Mouse (Mus musculus) 416B (cell line): ENCODE results near the gene Meaf6.
A peak's percentile ranks its signal among the peaks of the same experiment; 100 is the strongest.

Source experiments
- DNase-seq: peaks from one replicate; pipeline ENCODE4 v3.0.0; 2011; ENCODE audit warnings: low read depth

The Meaf6 gene

DNA sequence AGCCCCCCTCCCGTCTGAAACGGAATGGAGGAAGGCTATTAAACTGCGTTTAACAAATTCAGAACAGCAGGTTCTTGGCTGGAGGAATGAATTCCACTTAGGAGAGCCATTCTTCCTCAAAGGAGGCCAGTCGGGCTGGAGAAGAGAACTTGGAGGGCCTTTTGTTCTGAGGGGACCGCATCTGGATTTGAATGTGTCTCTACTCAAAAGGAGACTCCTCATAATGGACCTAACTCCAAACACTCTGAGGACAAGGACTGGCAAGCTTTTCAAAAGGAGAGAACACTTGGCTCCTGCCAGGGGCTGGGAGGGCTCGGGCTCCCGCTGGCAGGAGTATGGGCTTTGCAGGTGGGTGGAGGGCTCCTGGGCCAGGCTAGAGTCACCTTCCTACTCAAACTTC lies 59.7 kb downstream of the Meaf6 start:
- no peak for DNase-seq

DNA sequence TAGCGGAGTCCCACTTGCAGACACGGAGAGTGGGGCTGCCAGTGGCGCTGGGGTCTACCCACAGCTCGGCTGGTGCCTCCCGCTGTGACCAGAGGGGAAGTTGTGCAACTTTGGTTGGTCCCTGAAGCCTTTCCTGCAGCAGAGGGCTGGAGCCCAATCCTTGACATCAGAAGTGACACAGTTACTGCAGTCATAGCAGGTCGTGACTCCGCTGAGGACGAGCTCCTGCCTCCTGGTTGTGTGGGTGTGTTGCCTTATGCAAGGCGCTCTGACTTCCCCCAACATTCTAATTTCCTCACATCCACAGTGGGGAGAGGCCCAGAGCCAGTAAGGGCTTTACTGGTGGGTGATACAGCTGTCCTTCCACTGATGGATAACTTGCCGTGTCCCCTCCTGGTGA lies 60.3 kb downstream of the Meaf6 start:
- DNase-seq = peak; percentile 94

DNA sequence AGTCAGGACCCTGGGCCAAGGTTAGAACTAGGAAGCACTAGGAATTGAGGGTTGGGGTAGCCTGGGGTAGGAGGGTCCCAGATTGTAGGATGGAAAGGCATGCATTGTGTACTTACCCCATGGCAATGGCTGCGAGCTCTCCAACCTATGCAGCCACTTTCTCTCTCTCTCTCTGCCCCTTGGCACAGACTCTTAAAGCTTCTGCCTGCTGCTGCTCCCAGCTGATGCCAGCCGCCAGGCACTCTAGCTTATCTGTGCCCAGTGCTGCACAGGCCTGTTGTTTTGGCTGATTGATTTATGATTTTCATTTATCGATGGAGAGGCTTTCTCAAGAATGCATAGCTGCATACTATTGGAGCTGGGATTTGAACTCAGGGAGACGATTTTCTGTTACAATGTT lies 63.0 kb downstream of the Meaf6 start:
- DNase-seq = no peak

DNA sequence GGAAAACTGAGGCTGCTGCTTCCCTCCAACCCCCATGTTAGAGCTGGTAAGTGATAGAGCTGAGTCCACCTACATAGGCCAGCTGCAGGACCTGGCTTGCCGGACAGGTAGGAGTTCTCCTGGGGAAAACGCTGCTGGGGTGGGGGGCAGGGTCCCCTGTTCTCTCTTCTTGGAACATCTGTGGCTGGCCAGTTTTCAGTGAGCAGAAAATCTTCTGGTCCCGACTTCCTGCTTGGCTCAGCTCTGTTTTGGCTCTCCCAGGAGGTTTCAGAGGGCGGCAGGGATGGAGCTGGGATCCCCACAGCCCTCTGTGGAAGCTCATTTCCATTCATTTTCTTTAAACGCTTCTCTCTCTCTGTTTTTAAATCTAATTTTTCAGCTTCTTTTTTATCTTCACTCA lies 64.5 kb downstream of the Meaf6 start:
- no peak for DNase-seq

DNA sequence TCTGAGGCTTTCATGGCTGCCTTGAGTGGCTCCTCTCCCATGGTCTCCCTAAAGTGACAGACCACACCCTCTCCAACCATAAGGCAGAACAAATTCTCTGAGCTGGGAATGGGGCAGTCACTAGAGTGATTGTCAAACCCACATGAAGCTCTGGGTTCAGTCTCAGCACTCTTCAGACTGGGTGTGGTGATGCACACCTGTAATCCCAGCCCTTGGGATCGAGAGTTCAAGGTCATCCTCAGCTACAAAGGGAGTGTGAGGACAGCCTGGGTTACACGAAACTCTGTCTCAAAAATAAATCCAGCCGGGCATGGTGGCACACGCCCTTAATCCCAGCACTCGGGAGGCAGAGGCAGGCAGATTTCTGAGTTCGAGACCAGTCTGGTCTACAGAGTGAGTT lies 67.5 kb downstream of the Meaf6 start:
- no peak for DNase-seq

DNA sequence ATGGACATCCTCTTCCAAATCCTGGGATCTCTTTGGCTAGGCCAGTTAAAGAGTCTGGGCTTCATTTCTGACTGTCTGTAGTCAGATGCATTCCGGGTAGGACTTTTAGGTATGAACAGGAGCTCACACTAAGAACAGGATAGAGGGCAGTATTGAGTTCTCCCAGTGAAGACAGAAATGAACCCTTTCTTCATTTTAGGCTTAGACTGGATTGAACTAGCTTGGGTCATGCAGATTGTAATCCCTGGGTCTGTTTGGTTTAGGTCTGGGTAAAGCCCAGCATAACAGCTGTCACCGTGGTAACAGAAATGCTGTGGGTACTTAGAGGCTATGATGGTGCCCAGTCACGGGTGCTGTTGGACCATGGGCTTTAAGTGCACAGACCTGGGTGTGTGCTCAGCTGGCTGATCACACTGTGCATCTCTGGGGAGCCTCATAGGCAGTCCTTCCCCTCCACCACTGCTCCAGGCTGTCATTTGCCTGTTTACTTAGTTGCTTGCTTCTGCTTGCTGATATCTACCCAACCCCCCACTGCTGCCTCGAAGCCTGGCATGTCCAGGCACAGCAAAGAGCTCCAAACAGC lies 68.8 kb downstream of the Meaf6 start:
- no peak for DNase-seq

DNA sequence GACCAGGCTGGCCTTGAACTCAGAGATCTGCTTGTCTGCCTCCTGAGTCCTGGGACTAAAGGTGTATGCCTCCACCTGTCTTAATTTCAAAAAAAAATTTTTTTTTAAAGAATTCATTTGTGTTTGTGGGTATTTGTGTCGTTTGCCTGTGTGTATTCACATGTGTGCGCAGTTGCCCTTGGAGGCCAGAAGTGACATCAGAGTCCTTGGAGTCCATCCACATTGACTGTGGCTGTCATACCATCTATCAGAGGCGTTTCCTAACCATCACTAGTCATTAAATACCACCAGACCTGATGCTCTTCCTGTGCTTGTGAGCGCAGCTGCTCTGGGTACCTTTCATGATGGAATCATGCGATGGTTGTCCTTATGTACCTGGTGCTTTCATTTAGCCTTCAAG lies 70.7 kb downstream of the Meaf6 start:
- DNase-seq = no peak

DNA sequence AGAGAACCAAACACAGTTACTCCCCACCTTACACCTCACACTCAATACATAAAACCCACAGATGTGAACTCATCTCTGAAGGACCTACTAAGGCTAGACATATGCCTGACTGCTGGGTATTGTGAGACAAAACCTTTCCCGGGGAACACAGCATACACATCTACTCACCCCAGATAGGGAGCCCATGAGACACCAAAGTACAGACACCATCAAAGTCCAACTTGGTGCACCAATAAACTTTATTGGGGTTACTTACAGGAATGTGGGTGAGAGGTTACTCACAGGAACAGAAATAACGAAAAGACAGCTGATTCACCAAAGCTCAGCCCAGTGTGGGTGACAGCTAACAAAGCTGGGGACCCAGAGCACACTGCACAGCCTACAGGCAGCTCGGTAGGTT lies 72.4 kb downstream of the Meaf6 start:
- no peak for DNase-seq

DNA sequence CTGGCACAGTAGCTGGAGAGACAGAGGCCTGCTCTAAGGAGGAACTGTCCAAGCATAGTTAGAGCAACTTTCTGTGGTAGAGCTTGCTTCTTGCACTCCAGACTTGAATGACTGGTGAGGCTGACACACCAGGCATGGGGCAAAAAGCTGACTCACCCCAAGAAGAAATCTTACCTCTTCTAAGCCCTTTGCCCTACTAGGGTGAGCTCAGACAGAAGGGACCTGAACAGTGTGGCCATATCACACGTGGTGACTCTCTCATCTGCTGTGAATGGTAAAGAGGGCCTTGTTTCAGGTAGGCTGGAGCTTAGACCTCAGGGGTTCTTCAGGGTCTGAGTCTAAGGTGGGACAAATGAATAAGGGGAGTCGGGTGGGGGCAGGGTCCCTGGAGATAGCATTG lies 73.1 kb downstream of the Meaf6 start:
- peak; percentile 67 for DNase-seq

DNA sequence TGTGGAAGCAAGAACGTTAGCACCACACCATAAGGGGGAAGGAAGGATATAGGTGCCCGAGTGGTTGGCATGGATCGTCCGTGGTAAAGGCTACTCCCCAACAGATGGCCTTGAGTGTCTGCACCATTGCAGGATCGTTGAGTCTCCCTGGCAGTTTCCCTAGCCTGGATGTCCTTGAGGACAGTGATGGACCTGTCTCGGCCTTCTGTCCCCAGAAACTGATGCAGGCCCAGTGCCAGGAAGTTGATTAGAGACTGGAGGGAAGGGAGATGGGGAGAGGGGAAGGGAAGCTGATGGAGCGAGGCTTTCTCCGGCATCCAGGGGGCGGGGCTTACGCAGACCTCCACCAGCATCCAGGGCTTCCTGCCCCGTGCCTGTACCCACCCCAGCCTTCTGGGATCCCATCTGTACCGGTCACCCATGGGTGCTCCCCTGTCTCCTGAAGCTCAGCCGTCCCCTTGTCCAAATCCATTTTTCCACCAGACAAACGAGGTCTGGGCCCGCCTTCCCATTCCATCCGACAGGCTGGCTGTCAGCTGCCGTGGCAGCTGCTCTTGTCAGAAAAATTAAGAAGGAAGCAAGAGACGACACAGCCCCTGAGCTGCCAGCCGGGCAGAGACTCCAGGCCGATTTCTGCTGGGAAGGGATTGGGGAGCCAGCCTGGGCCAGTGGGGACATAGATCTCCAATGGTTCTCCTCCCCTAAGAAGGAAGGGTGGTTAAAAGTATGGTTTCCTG lies 73.8 kb downstream of the Meaf6 start:
- DNase-seq = no peak

DNA sequence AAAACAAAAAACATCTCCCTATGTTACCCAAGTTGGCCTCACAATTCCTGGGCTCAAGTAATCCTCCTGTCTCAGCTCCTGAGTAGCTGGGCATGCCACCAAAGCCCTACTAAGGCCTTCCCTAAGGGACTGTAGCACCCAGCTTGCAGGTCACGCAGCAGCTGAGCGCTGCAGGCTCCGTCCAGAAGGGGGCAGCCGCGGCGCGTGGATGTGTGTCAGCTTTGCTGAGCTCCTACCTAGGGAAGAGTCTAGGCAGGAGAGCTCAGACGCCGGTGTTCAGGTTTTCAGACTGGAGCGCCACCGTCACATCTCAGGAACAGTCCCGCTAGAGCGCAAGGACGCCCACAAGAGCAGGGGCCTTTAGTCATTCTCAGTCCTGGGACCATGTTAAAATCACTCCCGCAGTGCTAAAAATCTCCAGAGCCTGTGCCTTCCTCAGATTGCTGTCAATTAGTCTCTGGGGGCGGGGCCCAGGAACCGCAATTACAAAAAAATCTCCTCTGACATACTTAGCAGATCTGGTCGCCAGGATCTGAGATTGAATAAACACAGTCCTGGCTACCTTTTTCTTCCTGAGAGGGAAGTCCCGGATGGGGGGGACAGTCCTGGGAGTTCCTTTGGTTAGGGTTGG lies 75.5 kb downstream of the Meaf6 start:
- DNase-seq = peak; percentile 88

DNA sequence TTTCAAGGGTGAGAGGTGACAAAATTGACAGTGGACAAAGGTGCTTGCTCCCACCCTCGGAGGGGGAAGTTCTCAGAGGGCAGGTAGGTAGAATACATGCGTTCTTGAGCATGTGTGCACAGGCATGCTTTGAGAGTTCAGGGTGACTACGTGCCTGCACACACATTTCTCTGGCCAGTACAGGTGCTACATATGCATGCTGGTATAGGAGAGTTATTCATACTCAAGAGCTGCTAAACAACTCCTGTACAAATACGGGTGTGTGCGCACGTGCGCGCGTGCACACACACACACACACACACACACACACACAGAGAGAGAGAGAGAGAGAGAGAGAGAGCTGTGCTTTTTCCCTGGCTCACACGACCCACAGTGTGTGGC lies 76.0 kb downstream of the Meaf6 start:
- no peak for DNase-seq

DNA sequence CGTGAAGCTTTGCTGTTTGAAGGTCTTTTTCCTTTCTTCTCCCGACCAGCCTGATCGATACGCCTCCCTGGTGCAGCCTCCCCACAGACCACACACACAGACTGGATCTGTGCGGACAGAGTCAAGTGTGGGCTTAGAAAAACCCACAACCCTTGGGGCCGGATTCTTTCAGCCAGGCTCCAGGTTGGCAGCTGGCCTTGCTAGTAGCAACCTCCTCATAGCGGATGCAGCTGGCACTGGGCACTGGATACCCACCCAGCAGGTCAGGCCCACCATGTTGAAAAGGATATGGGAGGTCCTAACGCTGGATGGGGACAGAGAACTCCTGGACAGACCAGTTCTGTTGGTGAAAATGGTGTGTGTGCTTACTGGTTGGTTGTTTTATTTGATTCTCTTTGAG lies 76.5 kb downstream of the Meaf6 start:
- no peak for DNase-seq

DNA sequence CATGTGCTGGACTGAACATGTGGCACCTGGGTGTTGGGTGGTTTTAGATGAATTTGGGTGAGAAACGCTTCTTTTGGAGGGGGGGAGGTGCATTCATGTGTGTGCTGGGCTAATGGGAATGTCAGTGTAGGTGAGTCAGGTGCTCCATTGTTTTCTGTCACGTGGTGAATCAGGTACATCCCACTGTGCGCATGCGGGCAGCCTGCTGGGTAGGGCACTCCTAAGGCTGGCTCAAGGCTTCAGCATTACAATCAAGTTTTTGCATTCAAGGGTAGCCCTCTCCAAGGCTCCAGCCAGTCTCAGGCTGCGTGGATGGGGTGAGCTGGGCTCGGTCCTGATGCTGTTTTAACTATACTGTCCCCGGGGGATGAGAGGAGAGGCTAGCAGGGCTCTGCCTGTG lies 77.8 kb downstream of the Meaf6 start:
- no peak for DNase-seq
